Mouse (Mus musculus) hindbrain, postnatal 0 days (tissue): ENCODE measurements at regions not wholly inside any gene's neighbourhood (a gene's known extent, or its start where the extent isn't known, plus 50 kb on each side); places are given as distances from the start of the nearest gene placed in this dataset.
A peak's percentile ranks its signal among the peaks of the same experiment; 100 is the strongest.

Experiments
- ATAC-seq: fragments of 200-750 bp; cut with Nextera tagmentation; 2 replicates; pipeline ENCODE4 v1.8.0; 2017; ENCODE audit warnings: mild to moderate bottlenecking, moderate TSS enrichment, moderate library complexity
- DNase-seq: peaks from one replicate; pipeline ENCODE4 v3.0.0-alpha.2; 2015; ENCODE audit warnings: low spot score
- H3K27ac ChIP-seq: fragments of 300-500 bp; sonication (generic); 2 replicates; pipeline ENCODE4 v1.5.1; 2014; ENCODE audit warnings: mild to moderate bottlenecking
- H3K27me3 ChIP-seq: fragments of 300-500 bp; sonication (generic); 2 replicates; pipeline ENCODE4 v1.6.1; 2014; ENCODE audit warnings: low read length, mixed read lengths; ENCODE audit not compliant: insufficient read depth
- H3K36me3 ChIP-seq: fragments of 300-500 bp; sonication (generic); 2 replicates; pipeline ENCODE4 v1.6.1; 2014; ENCODE audit warnings: low read length, mixed read lengths; ENCODE audit not compliant: insufficient read depth
- H3K4me1 ChIP-seq: fragments of 300-500 bp; sonication (generic); 2 replicates; pipeline ENCODE4 v1.6.1; 2014; ENCODE audit warnings: antibody characterized with exemption, low read length, mixed read lengths; ENCODE audit not compliant: insufficient read depth
- H3K4me2 ChIP-seq: fragments of 300-500 bp; sonication (generic); 2 replicates; pipeline ENCODE4 v1.6.1; 2014; ENCODE audit warnings: low read depth, mild to moderate bottlenecking, low read length, moderate library complexity, mixed read lengths
- H3K4me3 ChIP-seq: fragments of 300-500 bp; sonication (generic); 2 replicates; pipeline ENCODE4 v1.5.1; 2014; ENCODE audit warnings: low read length
- H3K9ac ChIP-seq: fragments of 300-500 bp; sonication (generic); replicated peaks from 2 replicates; pipeline ENCODE4 v1.6.1; 2014; ENCODE audit warnings: mild to moderate bottlenecking, low read length, moderate library complexity, mixed read lengths
- H3K9me3 ChIP-seq: fragments of 300-500 bp; sonication (generic); 2 replicates; pipeline ENCODE4 v1.6.1; 2016; ENCODE audit warnings: low read length, mixed read lengths
- CTCF ChIP-seq: IDR thresholded peaks from 2 replicates; pipeline ENCODE4 v1.5.1; 2016; ENCODE audit warnings: antibody characterized with exemption, control low read depth, low read depth
- WGBS: fragments of 180-500 bp; shearing (Covaris S2); extraction: QIAGEN DNeasy Blood & Tissue Kit; methylation state at CpG from one replicate; pipeline ENCODE4 v1.1.7; 2014; 5-methylcytosine and 5-hydroxymethylcytosine counted together

DNA sequence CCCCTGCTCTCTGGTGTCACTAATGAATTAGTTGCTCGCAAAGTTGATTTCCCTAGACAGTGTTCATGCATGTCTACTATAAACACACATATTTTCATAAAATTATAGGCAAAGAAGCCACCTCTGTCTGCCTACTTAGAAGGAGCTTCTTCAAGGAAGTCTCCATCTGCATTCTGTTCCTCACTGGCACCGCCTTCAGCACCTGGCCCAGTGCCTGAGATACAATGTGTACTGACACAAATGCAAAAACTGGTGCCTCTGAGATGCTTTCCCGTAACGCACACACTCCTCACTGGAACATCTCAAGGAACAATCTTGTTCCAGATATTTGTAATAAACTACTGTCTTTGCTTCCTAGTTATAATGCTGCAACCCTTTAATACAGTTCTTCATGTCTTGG, 170.8 kb upstream of the Zfp462 start:
- no peak for TF ChIP-seq CTCF
- Histone ChIP-seq H3K27ac (no peak overlapping the region), H3K4me1 (no peaks in the 10 kb centered on the region), H3K9me3 (no peaks in the 10 kb centered on the region), H3K36me3 (no peaks in the 10 kb centered on the region), H3K27me3 (no peaks in the 10 kb centered on the region), H3K9ac (no peak overlapping the region), H3K4me3 (no peak overlapping the region), H3K4me2 (no peak overlapping the region)
- ATAC-seq (no peak), DNase-seq (no peak)
- WGBS: 69% methylated on average over 4 of the region's 4 CpGs

DNA sequence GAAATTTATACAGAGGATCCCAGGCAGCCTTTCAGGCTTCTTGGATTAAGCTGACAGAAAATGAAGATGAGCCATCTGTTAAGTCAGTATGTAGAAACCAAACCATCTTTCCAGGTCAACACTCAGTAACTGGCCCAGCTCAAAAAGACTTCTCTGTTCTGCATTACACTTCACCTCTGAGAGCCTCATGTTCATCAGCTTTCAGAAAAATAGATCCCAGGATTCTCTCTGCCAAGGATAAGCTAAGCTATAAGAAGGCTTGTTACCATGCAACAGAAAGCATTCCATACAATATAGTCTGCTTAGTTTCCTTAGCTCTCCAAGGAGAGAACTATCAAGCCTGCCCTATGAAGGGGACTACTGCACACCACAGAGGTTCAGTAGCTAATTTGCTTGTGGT, 170.1 kb upstream of the Zfp462 start:
- no peak overlapping the region for H3K4me3 ChIP-seq
- ATAC-seq: no peak

DNA sequence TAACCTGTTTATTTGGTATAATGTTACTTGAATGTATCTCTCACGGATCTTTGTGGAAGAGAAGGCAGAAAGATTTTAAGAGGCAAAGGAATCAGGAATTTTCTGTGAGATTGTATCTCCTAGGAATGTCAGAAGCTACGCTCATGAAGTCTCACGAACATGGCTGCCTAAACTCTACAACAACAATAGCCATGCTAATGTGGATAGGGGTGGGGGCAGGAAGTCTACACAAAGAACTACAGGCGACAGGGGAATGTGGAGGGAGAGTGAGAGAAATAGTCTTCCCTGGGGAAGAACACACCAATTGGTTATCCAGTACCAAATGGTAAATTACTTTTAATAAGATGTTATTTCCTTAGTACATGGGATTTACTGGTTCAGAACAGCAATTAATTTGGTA, 164.3 kb upstream of the Zfp462 start:
- WGBS: 53% methylated on average over 4 of the region's 4 CpGs

More for the DNA sequence above, 170.1 kb upstream of the Zfp462 start:
- Histone ChIP-seq H3K4me2 (no peak overlapping the region), H3K27me3 (no peaks in the 10 kb centered on the region), H3K4me1 (no peaks in the 10 kb centered on the region), H3K9ac (no peak overlapping the region), H3K27ac (no peak overlapping the region), H3K9me3 (no peaks in the 10 kb centered on the region), H3K36me3 (no peaks in the 10 kb centered on the region)
- no peak for DNase-seq
- TF ChIP-seq CTCF: no peak

DNA sequence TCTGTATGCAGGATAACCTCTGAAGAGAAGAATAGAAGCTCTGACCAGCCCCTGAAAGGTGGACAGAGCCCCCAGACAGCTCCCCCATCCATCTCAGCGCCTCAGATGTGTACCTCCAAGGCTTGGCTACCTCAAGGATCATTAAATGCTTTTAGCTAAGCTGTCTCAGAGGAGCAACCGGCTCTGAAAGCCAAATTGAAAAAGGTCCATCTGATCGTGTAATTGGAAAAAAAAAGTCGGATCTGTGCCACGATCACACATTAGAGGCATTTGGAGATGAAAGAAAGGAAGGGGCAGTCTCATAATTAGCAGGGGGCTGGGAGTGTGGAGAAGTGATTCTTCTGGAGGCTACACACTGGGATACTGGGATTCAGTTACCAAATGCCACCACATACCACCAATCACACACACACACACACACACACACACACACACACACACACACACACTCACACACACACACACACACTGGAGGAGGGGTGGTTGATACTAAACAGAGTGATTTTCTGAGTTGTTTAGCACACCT, 153.6 kb upstream of the Zfp462 start:
- H3K36me3 ChIP-seq: no peaks in the 10 kb centered on the region
- no peaks in the 10 kb centered on the region for H3K9me3 ChIP-seq
- DNase-seq (peak; percentile 41), ATAC-seq (no peak)
- H3K27ac ChIP-seq: no peak overlapping the region
- no peak for TF ChIP-seq CTCF
- H3K4me1 ChIP-seq: 0 out of 2 replicates have a peak, but pooled peaks cover 2% of the 10 kb centered on the region
- H3K27me3 ChIP-seq: no peaks in the 10 kb centered on the region
- H3K4me3 ChIP-seq: no peak overlapping the region
- no peak overlapping the region for H3K9ac ChIP-seq
- H3K4me2 ChIP-seq: no peak overlapping the region
- WGBS: 36% methylated on average over 5 of the region's 5 CpGs

More for the DNA sequence above, 164.3 kb upstream of the Zfp462 start:
- no peak for DNase-seq
- no peaks in the 10 kb centered on the region for H3K9me3 ChIP-seq
- no peaks in the 10 kb centered on the region for H3K4me1 ChIP-seq
- no peaks in the 10 kb centered on the region for H3K36me3 ChIP-seq
- H3K9ac ChIP-seq: no peak overlapping the region
- H3K27ac ChIP-seq: no peak overlapping the region
- no peak for TF ChIP-seq CTCF
- ATAC-seq: no peak
- no peaks in the 10 kb centered on the region for H3K27me3 ChIP-seq
- H3K4me2 ChIP-seq: no peak overlapping the region
- no peak overlapping the region for H3K4me3 ChIP-seq

DNA sequence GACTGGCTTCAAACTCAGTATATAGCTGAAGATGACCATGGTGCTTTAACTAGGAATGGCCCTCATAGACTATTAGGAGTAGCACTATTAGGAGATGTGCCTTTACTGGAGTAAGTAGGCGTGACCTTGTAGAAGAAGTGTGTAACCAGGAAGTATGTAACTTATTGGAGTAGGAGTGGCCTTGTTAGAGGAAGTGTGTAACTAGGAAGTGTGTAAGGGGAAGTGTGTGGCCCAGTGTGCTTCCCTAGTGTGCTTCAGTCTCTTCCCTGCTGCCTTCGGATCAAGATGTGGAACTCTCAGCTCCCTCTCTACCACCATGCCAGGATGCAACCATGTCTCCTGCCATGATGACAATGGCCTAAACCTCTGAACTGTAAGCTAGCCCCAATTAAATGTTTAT, 151.0 kb upstream of the Zfp462 start:
- TF ChIP-seq CTCF: no peak
- DNase-seq: no peak
- no peak overlapping the region for H3K4me2 ChIP-seq
- WGBS: 94% methylated on average over 2 of the region's 2 CpGs
- H3K9ac ChIP-seq: no peak overlapping the region
- no peaks in the 10 kb centered on the region for H3K36me3 ChIP-seq
- H3K27me3 ChIP-seq: no peaks in the 10 kb centered on the region
- H3K27ac ChIP-seq: no peak overlapping the region
- no peak overlapping the region for H3K4me3 ChIP-seq
- H3K9me3 ChIP-seq: no peaks in the 10 kb centered on the region
- H3K4me1 ChIP-seq: 0 out of 2 replicates have a peak, but pooled peaks cover 2% of the 10 kb centered on the region
- no peak for ATAC-seq

DNA sequence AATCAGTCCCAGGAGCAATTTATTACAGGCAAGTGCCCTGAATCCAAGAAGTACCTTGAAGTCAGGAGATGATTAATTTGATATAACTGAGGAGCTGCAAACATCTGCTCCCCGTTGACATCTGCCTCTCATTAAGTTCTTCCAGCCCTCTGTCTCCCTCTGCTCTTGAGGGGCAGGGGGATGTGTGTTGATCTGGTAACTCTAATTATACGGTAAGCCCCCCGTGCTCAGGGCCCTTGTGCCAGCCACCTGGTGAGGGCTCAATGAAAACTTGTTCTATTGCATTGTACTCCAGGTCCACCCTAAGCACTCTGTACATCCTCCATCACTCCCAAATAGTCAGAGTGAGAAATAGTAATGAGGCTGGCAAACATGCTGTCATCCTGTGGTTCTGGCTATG, 149.6 kb upstream of the Zfp462 start:
- ATAC-seq (no peak), DNase-seq (no peak)
- Histone ChIP-seq H3K4me2 (no peak overlapping the region), H3K9me3 (no peaks in the 10 kb centered on the region), H3K27me3 (no peaks in the 10 kb centered on the region), H3K4me3 (no peak overlapping the region), H3K4me1 (0 out of 2 replicates have a peak, but pooled peaks cover 2% of the 10 kb centered on the region), H3K27ac (no peak overlapping the region), H3K36me3 (no peaks in the 10 kb centered on the region), H3K9ac (no peak overlapping the region)
- 39% methylated on average over 3 of the region's 3 CpGs for WGBS
- TF ChIP-seq CTCF: no peak

GRCm38 (mm10) chr4:54798523-54798922, 146.3 kb upstream of the Zfp462 start:
- no peaks in the 10 kb centered on the region for H3K4me1 ChIP-seq
- H3K36me3 ChIP-seq: no peaks in the 10 kb centered on the region
- ATAC-seq (no peak), DNase-seq (no peak)
- H3K9ac ChIP-seq: no peak overlapping the region
- 87% methylated on average over 5 of the region's 5 CpGs for WGBS
- H3K9me3 ChIP-seq: no peaks in the 10 kb centered on the region
- H3K27me3 ChIP-seq: no peaks in the 10 kb centered on the region
- no peak overlapping the region for H3K4me3 ChIP-seq
- no peak overlapping the region for H3K27ac ChIP-seq
- no peak for TF ChIP-seq CTCF
- H3K4me2 ChIP-seq: no peak overlapping the region
